Mouse (Mus musculus): ENCODE data around the gene Pkp3. TPM values are rescaled to one million over a fixed set of nuclear protein-coding genes. Genes with fewer than 3 reads are reported as not detected.

The Pkp3 gene
- polyA plus RNA-seq, 1 experiment: 0.88 TPM

DNA sequence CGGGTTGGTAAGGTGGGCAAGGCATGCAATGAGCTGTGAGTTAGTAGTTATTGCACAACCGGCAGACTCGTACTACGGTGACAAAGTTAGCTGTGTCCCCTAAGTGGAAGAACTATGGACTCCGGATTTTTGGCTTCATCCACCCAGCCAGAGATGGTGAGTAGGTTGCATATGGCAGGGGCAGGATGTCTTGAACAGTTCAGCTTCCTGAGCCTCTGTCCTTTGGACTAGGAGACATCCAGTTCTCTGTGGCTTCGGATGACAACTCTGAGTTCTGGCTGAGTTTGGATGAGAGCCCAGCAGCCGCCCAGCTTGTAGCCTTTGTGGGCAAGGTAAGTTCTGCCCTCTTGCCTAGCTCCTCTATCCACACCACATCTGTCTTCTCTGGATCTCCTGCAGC lies 13.4 kb upstream of the Pkp3 start:
- Histone ChIP-seq H3K27me3 (ENCODE audit: control insufficient read depth, insufficient read depth, insufficient read length) (no peaks in the 10 kb centered on the region), H3K4me3 (ENCODE audit: insufficient read depth, poor library complexity, severe bottlenecking) (no peak overlapping the region), H3K79me2 (ENCODE audit: control insufficient read depth, insufficient read depth) (no peaks in the 10 kb centered on the region), H3K36me3 (ENCODE audit: control insufficient read depth, insufficient read depth) (no peaks in the 10 kb centered on the region), H3ac (ENCODE audit: control insufficient read depth, insufficient read length, low read depth) (no peak overlapping the region), H3K79me3 (ENCODE audit: low read depth) (no peaks in the 10 kb centered on the region)
- TF ChIP-seq MYOD1 (IDR thresholded peaks at IDR 0.05; ENCODE audit: control insufficient read depth, insufficient read length, low read depth) (no peak), CTCF (IDR thresholded peaks at IDR 0.05; ENCODE audit: control insufficient read depth, insufficient read depth, insufficient read length) (no peak), FOSL1 (IDR thresholded peaks at IDR 0.05; ENCODE audit: insufficient read depth, low read length, poor library complexity, severe bottlenecking) (no peak), CEBPB (IDR thresholded peaks at IDR 0.05; ENCODE audit: low read depth) (no peak), MYOG (IDR thresholded peaks at IDR 0.05; ENCODE audit: control insufficient read depth, extremely low read depth, insufficient read length) (no peak)

DNA sequence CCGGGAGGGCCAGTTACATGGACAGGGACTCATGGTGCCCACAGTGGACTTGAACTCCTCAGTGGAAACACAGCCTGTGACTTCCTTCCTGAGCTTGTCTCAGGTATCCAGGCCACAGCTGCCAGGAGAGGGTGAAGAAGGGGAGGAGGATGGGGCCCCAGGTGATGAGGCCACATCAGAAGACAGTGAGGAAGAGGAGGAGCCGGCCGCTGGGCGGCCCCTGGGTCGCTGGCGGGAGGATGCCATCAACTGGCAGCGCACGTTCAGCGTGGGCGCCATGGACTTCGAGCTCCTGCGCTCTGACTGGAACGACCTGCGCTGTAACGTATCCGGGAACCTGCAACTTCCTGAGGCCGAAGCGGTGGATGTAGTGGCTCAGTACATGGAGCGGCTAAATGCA lies 9.7 kb upstream of the Pkp3 start:
- no peaks in the 10 kb centered on the region for H3K79me3 ChIP-seq (ENCODE audit: low read depth)
- no peak overlapping the region for H3K4me3 ChIP-seq (ENCODE audit: insufficient read depth, poor library complexity, severe bottlenecking)
- peaks cover 4% of the 10 kb centered on the region for H3K27me3 ChIP-seq (ENCODE audit: control insufficient read depth, insufficient read depth, insufficient read length)
- H3K79me2 ChIP-seq (ENCODE audit: control insufficient read depth, insufficient read depth): no peaks in the 10 kb centered on the region
- H3K36me3 ChIP-seq (ENCODE audit: control insufficient read depth, insufficient read depth): no peaks in the 10 kb centered on the region
- TF ChIP-seq USF1 (IDR thresholded peaks at IDR 0.05; ENCODE audit: low read depth) (no peak), MYOD1 (IDR thresholded peaks at IDR 0.05; ENCODE audit: control insufficient read depth, insufficient read length, low read depth) (no peak), FOSL1 (IDR thresholded peaks at IDR 0.05; ENCODE audit: insufficient read depth, low read length, poor library complexity, severe bottlenecking) (no peak), CEBPB (IDR thresholded peaks at IDR 0.05; ENCODE audit: low read depth) (no peak), CTCF (IDR thresholded peaks at IDR 0.05; ENCODE audit: control insufficient read depth, insufficient read depth, insufficient read length) (no peak), MAX (IDR thresholded peaks at IDR 0.05) (no peak), MYOG (IDR thresholded peaks at IDR 0.05; ENCODE audit: control insufficient read depth, extremely low read depth, insufficient read length) (no peak)
- H3ac ChIP-seq (ENCODE audit: control insufficient read depth, insufficient read length, low read depth): no peak overlapping the region

DNA sequence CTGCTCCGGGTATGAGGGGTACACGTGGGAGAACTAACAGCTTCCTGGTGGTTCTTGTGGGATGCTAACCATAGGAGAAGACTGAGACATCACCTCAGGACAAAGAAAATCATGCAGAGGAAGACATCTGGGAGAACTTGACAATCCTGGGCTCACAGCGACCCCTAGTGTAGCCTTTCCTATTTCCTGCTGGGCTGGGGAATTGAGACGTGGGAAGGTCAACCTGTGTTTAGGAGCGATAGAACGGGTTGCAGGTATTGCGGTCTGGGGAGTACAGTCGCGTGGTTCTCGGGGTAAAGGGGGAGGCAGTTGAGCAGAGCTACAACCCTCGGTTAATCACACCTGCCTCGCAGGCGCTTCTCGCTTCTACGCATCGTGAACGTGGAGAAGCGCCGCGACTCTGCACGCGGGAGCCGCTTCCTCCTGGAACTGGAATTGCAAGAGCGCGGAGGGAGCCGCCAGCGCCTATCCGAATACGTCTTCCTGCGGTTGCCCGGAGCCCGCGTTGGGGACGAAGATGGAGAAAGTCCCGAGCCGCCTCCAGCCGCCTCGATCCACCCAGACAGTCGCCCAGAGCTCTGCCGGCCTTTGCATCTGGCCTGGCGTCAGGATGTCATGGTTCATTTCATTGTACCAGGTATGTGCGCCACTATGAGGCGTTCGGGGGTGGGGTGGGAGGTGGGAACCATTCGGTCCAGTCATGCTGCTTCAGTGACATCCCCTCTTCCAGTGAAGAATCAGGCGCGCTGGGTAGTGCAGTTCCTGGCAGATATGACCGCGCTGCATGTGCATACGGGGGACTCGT lies 7.8 kb upstream of the Pkp3 start:
- H3K79me3 ChIP-seq (ENCODE audit: low read depth): no peaks in the 10 kb centered on the region
- peak overlapping the region; percentile 34 for H3ac ChIP-seq (ENCODE audit: control insufficient read depth, insufficient read length, low read depth)
- H3K79me2 ChIP-seq (ENCODE audit: control insufficient read depth, insufficient read depth): no peaks in the 10 kb centered on the region
- H3K4me3 ChIP-seq (ENCODE audit: insufficient read depth, poor library complexity, severe bottlenecking): no peak overlapping the region
- TF ChIP-seq FOSL1 (IDR thresholded peaks at IDR 0.05; ENCODE audit: insufficient read depth, low read length, poor library complexity, severe bottlenecking) (no peak), CTCF (IDR thresholded peaks at IDR 0.05; ENCODE audit: control insufficient read depth, insufficient read depth, insufficient read length) (peak; percentile 43), MYOD1 (IDR thresholded peaks at IDR 0.05; ENCODE audit: control insufficient read depth, insufficient read length, low read depth) (no peak), MAX (IDR thresholded peaks at IDR 0.05) (no peak)
- no peaks in the 10 kb centered on the region for H3K36me3 ChIP-seq (ENCODE audit: control insufficient read depth, insufficient read depth)
- H3K27me3 ChIP-seq (ENCODE audit: control insufficient read depth, insufficient read depth, insufficient read length): peaks cover 4% of the 10 kb centered on the region

DNA sequence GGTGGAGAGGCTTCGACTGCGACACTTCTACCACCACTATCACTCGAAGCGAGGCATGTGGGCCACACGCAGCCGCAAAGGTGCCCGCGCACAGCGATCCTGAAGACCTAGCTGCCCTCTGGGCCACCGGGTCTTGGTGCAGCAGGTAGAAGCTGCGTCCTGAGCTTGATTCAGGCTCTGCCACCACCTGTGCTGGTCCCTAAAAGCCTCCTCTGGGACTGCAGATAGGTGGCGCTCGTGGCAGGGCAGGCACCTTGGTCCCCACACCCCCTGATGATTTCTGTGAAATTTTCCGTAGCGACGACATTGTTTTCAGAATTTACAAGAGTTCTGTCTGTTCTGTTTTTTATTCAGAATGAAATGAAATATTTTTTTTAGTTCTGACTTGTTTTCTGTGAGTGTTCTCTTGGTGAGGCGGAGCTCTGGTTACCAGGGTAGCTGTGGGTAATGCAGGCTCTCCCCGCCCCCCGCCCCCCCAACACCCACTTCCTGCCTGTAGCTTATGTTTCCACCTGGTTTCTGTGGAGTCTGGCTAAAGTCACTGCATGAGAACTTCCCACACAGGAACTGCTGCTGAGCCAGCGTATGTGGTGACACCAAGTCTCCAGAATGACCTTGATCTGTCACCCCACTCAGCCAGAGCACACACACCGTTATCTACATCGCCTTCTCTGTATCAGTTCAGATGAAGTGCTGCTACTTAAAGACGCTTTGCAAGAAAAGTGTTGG lies 5.8 kb upstream of the Pkp3 start:
- Histone ChIP-seq H3ac (ENCODE audit: control insufficient read depth, insufficient read length, low read depth) (no peak overlapping the region), H3K4me3 (ENCODE audit: insufficient read depth, poor library complexity, severe bottlenecking) (no peak overlapping the region), H3K79me2 (ENCODE audit: control insufficient read depth, insufficient read depth) (no peaks in the 10 kb centered on the region), H3K36me3 (ENCODE audit: control insufficient read depth, insufficient read depth) (no peaks in the 10 kb centered on the region), H3K79me3 (ENCODE audit: low read depth) (no peaks in the 10 kb centered on the region), H3K27me3 (ENCODE audit: control insufficient read depth, insufficient read depth, insufficient read length) (peaks cover 4% of the 10 kb centered on the region)
- TF ChIP-seq USF1 (IDR thresholded peaks at IDR 0.05; ENCODE audit: low read depth): no peak
- no peak for TF ChIP-seq FOSL1 (IDR thresholded peaks at IDR 0.05; ENCODE audit: insufficient read depth, low read length, poor library complexity, severe bottlenecking)
- TF ChIP-seq CTCF (IDR thresholded peaks at IDR 0.05; ENCODE audit: control insufficient read depth, insufficient read depth, insufficient read length): peak; percentile 69
- no peak for TF ChIP-seq MYOG (IDR thresholded peaks at IDR 0.05; ENCODE audit: control insufficient read depth, extremely low read depth, insufficient read length)
- no peak for TF ChIP-seq MAX (IDR thresholded peaks at IDR 0.05)

DNA sequence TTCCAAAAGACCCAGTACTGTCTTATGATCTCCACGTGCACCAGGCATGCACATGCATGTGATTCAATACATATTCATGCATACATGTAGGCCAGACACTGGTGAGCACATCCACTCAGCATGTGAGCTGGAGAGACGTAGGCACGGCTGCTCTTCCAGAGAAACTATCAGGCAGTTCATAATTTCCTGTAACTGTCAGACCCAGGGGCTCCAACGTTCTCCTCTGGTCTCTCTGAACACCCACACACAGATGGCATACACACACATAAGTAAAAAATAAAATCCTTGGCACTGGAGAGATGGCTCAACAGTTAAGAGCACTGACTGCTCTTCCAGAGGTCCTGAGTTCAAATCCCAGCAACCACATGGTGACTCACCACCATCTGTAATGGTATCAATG lies 4.2 kb upstream of the Pkp3 start:
- no peak for TF ChIP-seq USF1 (IDR thresholded peaks at IDR 0.05; ENCODE audit: low read depth)
- no peak for TF ChIP-seq CTCF (IDR thresholded peaks at IDR 0.05; ENCODE audit: control insufficient read depth, insufficient read depth, insufficient read length)
- TF ChIP-seq MAX (IDR thresholded peaks at IDR 0.05): no peak
- TF ChIP-seq MYOD1 (IDR thresholded peaks at IDR 0.05; ENCODE audit: control insufficient read depth, insufficient read length, low read depth): no peak
- TF ChIP-seq CEBPB (IDR thresholded peaks at IDR 0.05; ENCODE audit: low read depth): no peak
- Histone ChIP-seq H3K4me3 (ENCODE audit: insufficient read depth, poor library complexity, severe bottlenecking) (no peak overlapping the region), H3K27me3 (ENCODE audit: control insufficient read depth, insufficient read depth, insufficient read length) (peaks cover 4% of the 10 kb centered on the region), H3K36me3 (ENCODE audit: control insufficient read depth, insufficient read depth) (no peaks in the 10 kb centered on the region), H3ac (ENCODE audit: control insufficient read depth, insufficient read length, low read depth) (no peak overlapping the region), H3K79me2 (ENCODE audit: control insufficient read depth, insufficient read depth) (no peaks in the 10 kb centered on the region), H3K79me3 (ENCODE audit: low read depth) (no peaks in the 10 kb centered on the region)
